Mouse (Mus musculus) midbrain, embryonic 12.5 days (tissue): ENCODE data around the gene Tpcn1. TPM values are rescaled to one million over a fixed set of nuclear protein-coding genes. Genes with fewer than 3 reads are reported as not detected.
A peak's percentile ranks its signal among the peaks of the same experiment; 100 is the strongest.

Experiments used
- ATAC-seq: fragments of 200-750 bp; cut with Nextera tagmentation; 2 replicates; pipeline ENCODE4 v1.8.0; 2017; ENCODE audit warnings: low read depth, moderate TSS enrichment, moderate library complexity; ENCODE audit not compliant: low FRiP score
- H3K27ac ChIP-seq: fragments of 300-500 bp; sonication (generic); replicated peaks from 2 replicates; pipeline ENCODE4 v1.5.1; 2016; ENCODE audit warnings: mild to moderate bottlenecking
- H3K27me3 ChIP-seq: fragments of 300-500 bp; sonication (generic); 2 replicates; pipeline ENCODE4 v1.6.1; 2016; ENCODE audit warnings: mild to moderate bottlenecking
- H3K36me3 ChIP-seq: fragments of 300-500 bp; sonication (generic); 2 replicates; pipeline ENCODE4 v1.6.1; 2016
- H3K4me1 ChIP-seq: fragments of 300-500 bp; sonication (generic); 2 replicates; pipeline ENCODE4 v1.6.1; 2016
- H3K4me2 ChIP-seq: fragments of 300-500 bp; sonication (generic); replicated peaks from 2 replicates; pipeline ENCODE4 v1.6.1; 2016; ENCODE audit warnings: mild to moderate bottlenecking, moderate library complexity
- H3K4me3 ChIP-seq: fragments of 300-500 bp; sonication (generic); 2 replicates; pipeline ENCODE4 v1.5.1; 2016; ENCODE audit warnings: mild to moderate bottlenecking
- H3K9ac ChIP-seq: fragments of 300-500 bp; sonication (generic); replicated peaks from 2 replicates; pipeline ENCODE4 v1.6.1; 2016; ENCODE audit warnings: mild to moderate bottlenecking, moderate library complexity
- H3K9me3 ChIP-seq: fragments of 300-500 bp; sonication (generic); 2 replicates; pipeline ENCODE4 v1.6.1; 2016; ENCODE audit warnings: mild to moderate bottlenecking
- WGBS: fragments of 180-500 bp; shearing (Covaris S2); methylation state at CpG from one replicate; pipeline ENCODE4 v1.1.7; 2016; 5-methylcytosine and 5-hydroxymethylcytosine counted together
- polyA plus RNA-seq: library from polyadenylated mRNA; unstranded; fragments of >200 nt; fragmentation: Nextera tagmentation; extraction: Ambion mirVana; gene quantifications from 2 replicates; pipeline ENCODE4 v1.2.1, GENCODE M21; 2016

Gene Tpcn1
- polyA plus RNA-seq, 1 experiment from 2014 or later = 14.2 TPM

DNA sequence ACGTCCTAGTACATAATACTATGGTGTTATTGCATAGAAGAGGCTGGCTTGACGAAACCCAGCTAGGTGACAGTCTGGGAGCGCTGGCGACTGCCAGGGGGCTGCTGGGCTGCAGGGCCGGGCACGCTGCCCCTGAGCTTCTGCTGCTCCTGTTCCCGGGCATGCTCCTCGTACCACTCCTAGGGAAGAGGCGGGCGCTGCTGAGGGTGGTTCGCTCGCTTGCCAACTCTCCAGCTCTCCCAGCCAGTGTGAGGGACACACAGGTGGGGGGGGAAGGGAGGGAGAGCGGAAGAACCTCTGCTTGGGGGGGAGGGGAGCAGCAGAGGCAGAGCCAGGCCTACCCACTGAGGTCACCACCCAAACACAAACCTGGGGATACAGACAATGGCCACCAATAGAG, 52.4 kb downstream of the Tpcn1 start:
- Histone ChIP-seq H3K9ac (no peak overlapping the region; the same call in 1 of the 2 replicates), H3K9me3 (no peaks in the 10 kb centered on the region), H3K4me2 (no peak overlapping the region), H3K4me1 (peaks cover 25% of the 10 kb centered on the region), H3K4me3 (no peak overlapping the region), H3K27me3 (no peaks in the 10 kb centered on the region), H3K27ac (0 out of 2 replicates have a peak overlapping the region, but pooled peaks have one; percentile 20), H3K36me3 (peaks cover 15% of the 10 kb centered on the region)
- WGBS = 78% methylated on average over 13 of the region's 13 CpGs
- no peak for ATAC-seq

- no peak for ATAC-seq
- Histone ChIP-seq H3K4me3 (no peak overlapping the region), H3K4me2 (no peak overlapping the region), H3K4me1 (peaks cover 25% of the 10 kb centered on the region), H3K27ac (peak overlapping the region; percentile 20; the same call in 1 of the 2 replicates), H3K36me3 (peaks cover 12% of the 10 kb centered on the region; the same call in 1 of the 2 replicates), H3K9me3 (no peaks in the 10 kb centered on the region), H3K27me3 (no peaks in the 10 kb centered on the region), H3K9ac (no peak overlapping the region)
- 47% methylated on average over 2 of the region's 2 CpGs for WGBS
These were observed 53.8 kb downstream of the Tpcn1 start for GRCm38 (mm10) chr5:120534686-120535075.

DNA sequence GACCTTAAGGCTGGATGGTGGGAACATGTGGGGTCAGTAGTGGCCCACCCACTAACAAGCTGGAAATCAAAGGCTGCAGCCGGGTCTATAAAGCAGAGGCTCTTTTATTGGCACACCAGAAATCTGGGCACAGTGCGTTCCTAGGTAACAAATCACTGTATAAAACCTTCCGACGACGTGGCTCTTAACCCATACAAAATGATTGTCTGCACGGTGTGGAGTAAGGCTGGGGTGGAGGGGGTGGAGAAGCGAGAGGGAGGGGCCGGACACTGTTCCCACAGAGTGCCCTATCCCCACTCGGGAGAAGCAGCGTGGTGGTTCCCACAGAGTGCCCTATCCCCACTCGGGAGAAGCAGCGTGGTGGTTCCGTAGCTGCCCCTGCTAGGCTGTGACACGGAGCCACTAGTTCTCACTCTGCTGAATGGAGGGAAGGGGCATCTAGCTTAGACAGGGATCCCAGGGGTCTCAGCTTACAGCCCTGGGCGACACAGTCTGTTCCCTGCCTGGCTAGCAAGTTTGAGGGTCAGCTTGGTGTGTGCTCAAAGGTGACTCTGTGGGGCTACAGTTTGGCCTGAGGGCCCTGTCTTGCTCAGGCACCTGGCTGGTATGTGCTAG, 54.3 kb downstream of the Tpcn1 start:
- H3K4me3 ChIP-seq = no peak overlapping the region
- ATAC-seq = no peak
- peaks cover 25% of the 10 kb centered on the region for H3K4me1 ChIP-seq
- H3K36me3 ChIP-seq = peaks cover 7% of the 10 kb centered on the region; the same call in 1 of the 2 replicates
- H3K4me2 ChIP-seq = no peak overlapping the region
- no peak overlapping the region for H3K9ac ChIP-seq
- no peaks in the 10 kb centered on the region for H3K27me3 ChIP-seq
- 65% methylated on average over 15 of the region's 15 CpGs for WGBS
- H3K9me3 ChIP-seq = no peaks in the 10 kb centered on the region
- H3K27ac ChIP-seq = peak overlapping the region; percentile 20; the same call in 1 of the 2 replicates

DNA sequence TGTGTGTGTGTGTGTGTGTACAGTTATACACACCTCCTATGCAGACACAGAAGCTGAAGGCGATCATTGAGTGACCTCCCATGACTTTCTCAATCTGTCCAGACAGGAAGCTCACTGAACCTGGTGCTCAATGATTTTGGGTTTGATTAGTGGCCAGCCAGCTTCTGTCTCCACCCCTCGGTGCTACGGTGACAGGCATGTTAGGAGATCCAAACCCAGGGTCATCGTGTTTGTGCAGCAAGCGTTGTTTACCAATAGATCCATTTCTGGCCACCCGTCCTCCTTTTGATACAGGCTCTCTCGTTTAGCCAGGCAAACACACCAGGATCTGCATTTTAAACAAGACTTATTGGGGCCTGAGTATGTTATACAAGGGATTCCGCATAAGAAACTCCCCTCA, 56.8 kb downstream of the Tpcn1 start:
- 87% methylated on average over 8 of the region's 8 CpGs for WGBS
- Histone ChIP-seq H3K9me3 (no peaks in the 10 kb centered on the region), H3K4me1 (peaks cover 25% of the 10 kb centered on the region), H3K27me3 (no peaks in the 10 kb centered on the region), H3K4me3 (no peak overlapping the region), H3K4me2 (no peak overlapping the region), H3K36me3 (no peaks in the 10 kb centered on the region), H3K9ac (no peak overlapping the region), H3K27ac (no peak overlapping the region)
- ATAC-seq = no peak

DNA sequence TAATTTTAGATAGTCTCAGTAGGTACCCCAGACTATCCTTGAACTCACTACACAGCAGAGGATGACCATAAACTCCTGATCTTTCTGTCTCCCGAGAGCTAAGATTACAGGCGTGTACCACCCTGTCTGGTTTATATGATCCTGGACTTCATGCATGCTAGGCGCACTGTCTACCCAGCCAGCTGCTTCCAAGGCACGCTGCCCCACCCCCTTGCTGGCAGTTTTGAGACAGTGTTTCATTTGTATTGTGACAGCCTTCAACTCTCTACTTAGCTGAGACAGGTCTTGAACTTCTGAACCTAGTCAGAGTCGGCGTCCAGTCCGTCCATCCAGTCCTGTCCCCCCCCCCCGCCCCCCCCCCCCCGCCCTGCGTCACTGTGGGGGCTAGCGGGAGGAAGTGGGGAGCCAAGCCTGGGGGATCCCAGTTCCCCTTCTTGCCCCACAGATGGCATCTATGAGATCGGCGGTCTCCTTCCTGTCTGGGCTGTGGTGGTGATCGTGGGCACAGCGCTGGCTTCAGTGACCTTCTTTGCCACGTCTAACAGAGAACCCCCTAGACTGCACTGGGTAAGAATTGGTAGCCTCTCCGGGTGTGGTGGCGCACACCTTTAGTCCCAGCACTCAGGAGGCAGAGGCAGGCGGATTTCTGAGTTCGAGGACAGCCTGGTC, 61.0 kb downstream of the Tpcn1 start:
- Histone ChIP-seq H3K4me1 (no peaks in the 10 kb centered on the region), H3K4me2 (no peak overlapping the region)
- 90% methylated on average over 16 of the region's 20 CpGs for WGBS

GRCm38 (mm10) chr5:120526311-120526710, 62.2 kb downstream of the Tpcn1 start:
- Histone ChIP-seq H3K4me3 (no peak overlapping the region), H3K27ac (no peak overlapping the region), H3K4me2 (no peak overlapping the region), H3K27me3 (no peaks in the 10 kb centered on the region), H3K9me3 (no peaks in the 10 kb centered on the region), H3K36me3 (no peaks in the 10 kb centered on the region), H3K4me1 (no peaks in the 10 kb centered on the region), H3K9ac (no peak overlapping the region)
- WGBS = 81% methylated on average over 11 of the region's 11 CpGs
- no peak for ATAC-seq

More for the DNA sequence above, 61.0 kb downstream of the Tpcn1 start:
- Histone ChIP-seq H3K9ac (no peak overlapping the region), H3K27ac (no peak overlapping the region), H3K9me3 (no peaks in the 10 kb centered on the region), H3K27me3 (no peaks in the 10 kb centered on the region), H3K36me3 (no peaks in the 10 kb centered on the region), H3K4me3 (no peak overlapping the region)
- no peak for ATAC-seq

DNA sequence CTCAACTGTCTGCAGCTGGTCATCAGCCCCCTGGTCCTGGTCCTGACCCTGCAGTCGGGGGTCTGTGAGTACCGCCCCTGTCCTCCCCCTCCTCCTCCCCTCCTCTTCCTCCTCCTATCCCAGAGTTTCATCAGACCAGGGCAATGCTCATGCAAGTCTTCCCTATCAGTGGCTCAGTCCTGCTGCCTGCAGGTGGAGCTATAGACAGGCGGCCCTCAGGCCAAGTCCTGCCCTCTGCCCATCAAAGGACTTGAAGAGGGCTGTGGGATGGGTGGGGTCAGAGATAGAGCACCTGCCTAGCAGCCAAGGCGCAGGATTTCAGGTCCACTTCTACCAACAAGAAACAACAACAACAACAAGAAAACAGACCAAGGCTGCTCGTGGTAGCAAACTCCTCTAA, 62.7 kb downstream of the Tpcn1 start:
- Histone ChIP-seq H3K4me2 (no peak overlapping the region), H3K4me3 (no peak overlapping the region), H3K9ac (no peak overlapping the region), H3K36me3 (no peaks in the 10 kb centered on the region), H3K27me3 (no peaks in the 10 kb centered on the region), H3K27ac (no peak overlapping the region), H3K9me3 (no peaks in the 10 kb centered on the region), H3K4me1 (no peaks in the 10 kb centered on the region)
- ATAC-seq = no peak
- WGBS = 37% methylated on average over 5 of the region's 5 CpGs

DNA sequence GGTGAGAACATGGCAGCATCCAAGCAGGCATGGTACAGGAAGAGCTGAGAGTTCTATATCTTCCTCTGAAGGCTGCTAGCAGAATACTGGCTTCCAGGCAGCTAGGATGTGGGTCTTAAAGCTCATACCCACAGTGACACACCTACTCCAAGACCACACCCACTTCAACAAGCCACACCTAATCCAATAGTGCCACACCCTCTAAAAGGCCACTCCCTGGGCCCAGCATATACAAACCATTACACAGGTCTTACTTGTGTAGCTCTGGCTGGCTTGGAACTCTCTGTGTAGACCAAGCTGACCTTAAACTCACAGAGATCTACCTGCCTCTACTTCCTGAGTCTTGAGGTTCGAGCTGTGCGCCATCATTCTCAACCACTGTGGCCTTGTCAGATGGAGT, 63.7 kb downstream of the Tpcn1 start:
- Histone ChIP-seq H3K36me3 (no peaks in the 10 kb centered on the region), H3K9me3 (no peaks in the 10 kb centered on the region), H3K4me2 (no peak overlapping the region), H3K9ac (no peak overlapping the region), H3K4me3 (no peak overlapping the region), H3K27ac (no peak overlapping the region), H3K27me3 (no peaks in the 10 kb centered on the region), H3K4me1 (no peaks in the 10 kb centered on the region)
- ATAC-seq = no peak
- 86% methylated on average over 2 of the region's 2 CpGs for WGBS

DNA sequence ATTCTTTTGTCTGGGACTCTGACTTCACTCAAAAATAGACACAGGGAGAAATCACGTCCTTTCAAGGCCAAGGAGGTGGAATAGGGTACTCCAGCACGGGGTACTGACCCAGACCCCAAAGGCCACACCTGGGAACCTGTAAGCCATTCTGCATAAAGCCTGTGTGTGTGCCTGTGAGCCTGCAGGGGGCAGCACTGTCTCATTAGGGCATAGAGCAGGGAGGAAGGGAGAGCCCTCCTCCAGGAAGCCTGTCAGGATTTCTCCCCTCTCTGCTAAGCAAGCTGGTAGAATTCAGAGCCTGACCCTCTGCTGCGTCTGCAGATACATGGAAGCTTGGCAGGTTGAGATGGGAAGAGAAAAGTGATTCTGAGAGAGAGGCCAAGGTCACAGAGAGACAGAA, 65.8 kb downstream of the Tpcn1 start:
- Histone ChIP-seq H3K9me3 (no peaks in the 10 kb centered on the region), H3K27ac (no peak overlapping the region), H3K9ac (no peak overlapping the region), H3K27me3 (no peaks in the 10 kb centered on the region), H3K4me2 (no peak overlapping the region), H3K36me3 (no peaks in the 10 kb centered on the region), H3K4me3 (no peak overlapping the region), H3K4me1 (no peaks in the 10 kb centered on the region)
- 68% methylated on average over 3 of the region's 3 CpGs for WGBS
- no peak for ATAC-seq

DNA sequence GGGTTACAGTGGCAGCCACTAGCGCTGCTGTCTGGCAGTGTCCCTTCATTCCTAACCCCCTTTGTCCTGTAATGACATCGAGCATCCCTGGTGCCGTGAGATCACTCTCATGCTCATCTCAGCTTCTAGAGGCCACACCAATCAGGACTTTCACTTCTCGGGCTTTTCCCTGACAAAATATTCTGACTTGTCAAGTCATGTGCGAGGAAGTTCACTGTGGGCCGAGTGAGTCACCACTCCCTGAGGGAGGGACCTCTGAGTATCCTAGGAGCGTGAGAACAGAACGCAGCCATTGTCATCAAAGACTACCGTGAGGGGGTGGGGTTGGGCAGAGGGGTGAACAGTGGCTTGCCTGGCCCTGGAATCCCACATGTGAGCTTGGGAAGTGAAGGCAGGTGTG, 70.9 kb downstream of the Tpcn1 start:
- Histone ChIP-seq H3K27ac (no peak overlapping the region), H3K4me2 (no peak overlapping the region), H3K27me3 (peaks cover under 1% of the 10 kb centered on the region; the same call in 1 of the 2 replicates), H3K4me3 (no peak overlapping the region), H3K4me1 (0 out of 2 replicates have a peak, but pooled peaks cover 5% of the 10 kb centered on the region), H3K9ac (no peak overlapping the region), H3K36me3 (no peaks in the 10 kb centered on the region), H3K9me3 (no peaks in the 10 kb centered on the region)
- 60% methylated on average over 9 of the region's 9 CpGs for WGBS
- no peak for ATAC-seq

DNA sequence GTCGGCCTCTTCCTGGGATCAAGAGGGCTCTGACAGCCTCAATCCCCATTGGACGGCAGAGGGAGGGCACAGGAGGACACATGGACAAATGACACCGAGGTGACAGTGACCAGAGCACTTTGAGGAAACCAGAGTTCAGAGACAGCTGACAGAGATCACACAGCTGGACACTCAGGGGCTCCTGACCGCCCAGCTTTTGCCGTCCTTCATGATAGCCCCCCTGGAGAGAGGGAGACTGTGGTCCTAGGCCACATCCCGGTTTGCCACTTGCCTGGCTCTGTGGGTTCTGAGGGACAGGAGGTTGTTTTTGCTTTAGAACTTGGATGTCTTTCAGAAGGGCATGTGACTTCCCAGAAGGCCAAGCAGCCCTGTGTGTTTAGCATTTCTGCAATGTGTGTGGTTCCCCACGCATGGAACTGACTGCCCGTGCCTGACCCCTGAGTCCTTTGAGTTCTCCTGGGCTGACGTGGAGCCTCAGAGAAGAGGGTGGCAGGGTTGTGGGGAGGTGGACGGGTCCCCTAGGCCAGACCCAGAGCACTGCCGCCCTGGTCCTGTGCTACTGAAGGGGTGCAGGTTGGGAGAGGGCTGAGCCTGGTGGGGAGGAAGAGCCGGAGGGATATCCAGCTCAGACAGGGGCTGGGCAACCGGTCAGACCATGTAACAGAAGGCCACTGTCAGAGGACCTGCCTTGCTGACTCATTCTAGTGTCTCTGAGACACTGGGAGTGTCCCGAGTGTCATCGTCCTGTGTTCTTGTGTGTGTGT, 72.1 kb downstream of the Tpcn1 start:
- no peak for ATAC-seq
- 69% methylated on average over 15 of the region's 15 CpGs for WGBS
- no peak overlapping the region for H3K4me2 ChIP-seq
- peaks cover 12% of the 10 kb centered on the region for H3K27me3 ChIP-seq
- H3K36me3 ChIP-seq = no peaks in the 10 kb centered on the region
- H3K4me1 ChIP-seq = 0 out of 2 replicates have a peak, but pooled peaks cover 5% of the 10 kb centered on the region
- H3K9me3 ChIP-seq = no peaks in the 10 kb centered on the region
- H3K27ac ChIP-seq = no peak overlapping the region
- H3K4me3 ChIP-seq = no peak overlapping the region
- no peak overlapping the region for H3K9ac ChIP-seq

- H3K4me2 ChIP-seq = no peak overlapping the region
- no peak overlapping the region for H3K27ac ChIP-seq
These were observed 73.0 kb downstream of the Tpcn1 start for GRCm38 (mm10) chr5:120515451-120515850.

More at GRCm38 (mm10) chr5:120515451-120515850, 73.0 kb downstream of the Tpcn1 start:
- Histone ChIP-seq H3K4me3 (no peak overlapping the region), H3K9me3 (no peaks in the 10 kb centered on the region), H3K27me3 (peaks cover 15% of the 10 kb centered on the region), H3K36me3 (no peaks in the 10 kb centered on the region), H3K9ac (no peak overlapping the region), H3K4me1 (peaks cover 11% of the 10 kb centered on the region)
- no peak for ATAC-seq
- WGBS = 73% methylated on average over 7 of the region's 7 CpGs
